Mouse (Mus musculus) bone marrow macrophage, adult 2 months (primary cell): ENCODE measurements around the gene Asz1. TPM values are rescaled to one million over a fixed set of nuclear protein-coding genes. Genes with fewer than 3 reads are reported as not detected.
A peak's percentile ranks its signal among the peaks of the same experiment; 100 is the strongest.

ENCODE experiments used
- H3K27ac ChIP-seq: 2 replicates; pipeline ENCODE4 v1.5.1; 2012; ENCODE audit warnings: low read depth, low read length; ENCODE audit not compliant: insufficient read depth
- H3K4me1 ChIP-seq: 2 replicates; pipeline ENCODE4 v1.6.1; 2012; ENCODE audit warnings: low read length; ENCODE audit not compliant: control insufficient read depth, insufficient read depth
- H3K4me3 ChIP-seq: 2 replicates; pipeline ENCODE4 v1.5.1; 2012; ENCODE audit warnings: mild to moderate bottlenecking, low read length, moderate library complexity; ENCODE audit not compliant: insufficient read depth
- CTCF ChIP-seq: IDR thresholded peaks from 2 replicates; pipeline ENCODE4 v1.5.1; 2012; ENCODE audit warnings: low read depth, mild to moderate bottlenecking, low read length, moderate library complexity
- POLR2A ChIP-seq: IDR thresholded peaks from 2 replicates; pipeline ENCODE4 v1.6.1; 2012; ENCODE audit warnings: mild to moderate bottlenecking, low read depth, low read length, borderline replicate concordance
- polyA plus RNA-seq: library from polyadenylated mRNA; stranded (reverse); fragments of >200 nt; gene quantifications from 2 replicates; pipeline ENCODE4 v1.2.4, GENCODE M21; 2012; ENCODE audit not compliant: missing spikeins, insufficient read depth, insufficient read length

Gene Asz1
- polyA plus RNA-seq, 1 experiment, result not detected

- Histone ChIP-seq H3K4me3 (no peak overlapping the region), H3K27ac (no peak overlapping the region), H3K4me1 (no peaks in the 10 kb centered on the region)
- TF ChIP-seq POLR2A (no peak), CTCF (no peak)
These were observed 32.3 kb downstream of the Asz1 start for GRCm38 (mm10) chr6:18076577-18076976.

GRCm38 (mm10) chr6:18057899-18058298 is 51.0 kb downstream of the Asz1 start:
- H3K27ac ChIP-seq, result no peak overlapping the region
- TF ChIP-seq CTCF, result no peak
- TF ChIP-seq POLR2A, result no peak
- H3K4me3 ChIP-seq, result no peak overlapping the region
- no peaks in the 10 kb centered on the region for H3K4me1 ChIP-seq

GRCm38 (mm10) chr6:18051702-18052101 is 57.2 kb downstream of the Asz1 start:
- Histone ChIP-seq H3K27ac (no peak overlapping the region), H3K4me3 (no peak overlapping the region), H3K4me1 (no peaks in the 10 kb centered on the region)
- TF ChIP-seq CTCF (no peak), POLR2A (no peak)

DNA sequence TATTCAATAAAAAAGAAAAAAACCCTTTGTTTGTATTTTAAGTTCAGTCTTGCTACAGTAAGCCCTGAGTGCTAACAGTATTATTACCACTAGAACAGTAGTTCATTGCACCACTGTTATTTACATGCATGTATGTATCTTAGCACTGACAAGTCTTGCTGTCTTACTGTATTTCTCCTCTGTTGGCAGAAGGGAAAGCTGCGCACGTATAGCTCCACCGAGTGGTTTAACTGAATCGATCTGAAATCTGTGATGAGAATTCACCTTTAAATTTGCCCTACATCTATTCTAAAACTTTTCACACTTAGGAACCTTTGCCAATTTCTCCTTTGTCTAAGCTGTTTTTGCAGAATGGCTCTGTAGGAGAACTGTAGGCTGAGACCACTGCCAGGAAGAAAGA is 64.6 kb downstream of the Asz1 start:
- Histone ChIP-seq H3K27ac (no peak overlapping the region), H3K4me3 (no peak overlapping the region), H3K4me1 (no peaks in the 10 kb centered on the region)
- TF ChIP-seq POLR2A (no peak), CTCF (no peak)

GRCm38 (mm10) chr6:18043172-18043571 is 65.7 kb downstream of the Asz1 start:
- Histone ChIP-seq H3K27ac (no peak overlapping the region), H3K4me3 (no peak overlapping the region), H3K4me1 (no peaks in the 10 kb centered on the region)
- TF ChIP-seq POLR2A, result no peak
- TF ChIP-seq CTCF, result no peak

GRCm38 (mm10) chr6:18032271-18032670 is 76.6 kb downstream of the Asz1 start:
- H3K27ac ChIP-seq, result no peak overlapping the region
- TF ChIP-seq POLR2A (no peak), CTCF (no peak)
- H3K4me3 ChIP-seq, result no peak overlapping the region
- no peaks in the 10 kb centered on the region for H3K4me1 ChIP-seq

DNA sequence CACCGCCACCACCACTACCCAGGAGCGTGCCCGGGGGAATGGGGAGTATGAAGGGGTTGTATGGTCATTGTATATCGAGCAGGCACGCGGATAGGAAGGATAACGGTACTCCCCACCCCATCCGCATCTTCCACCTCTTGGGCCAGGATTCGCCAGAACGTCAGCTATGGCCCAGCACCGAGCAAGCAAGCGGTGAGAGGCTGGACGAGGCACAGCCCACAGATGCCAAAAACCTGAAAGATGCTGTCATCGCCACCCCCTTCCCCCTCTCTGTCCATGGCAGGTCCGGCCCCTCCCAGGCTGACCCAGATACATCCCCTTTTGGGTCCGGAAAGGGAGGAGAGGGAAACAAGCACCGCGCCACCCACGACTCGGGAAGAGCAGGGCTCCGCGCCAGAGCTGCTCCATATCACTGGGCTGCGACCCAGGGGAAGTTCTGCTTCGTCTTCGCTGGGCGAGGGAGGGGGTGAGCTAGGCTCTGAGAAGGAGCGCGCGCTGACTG is 77.3 kb downstream of the Asz1 start:
- Histone ChIP-seq H3K27ac (no peak overlapping the region), H3K4me3 (peak overlapping the region; percentile 20), H3K4me1 (no peaks in the 10 kb centered on the region)
- TF ChIP-seq CTCF (no peak), POLR2A (no peak)

GRCm38 (mm10) chr6:18030868-18031508 is 77.9 kb downstream of the Asz1 start:
- no peaks in the 10 kb centered on the region for H3K4me1 ChIP-seq
- H3K4me3 ChIP-seq, result no peak overlapping the region
- TF ChIP-seq POLR2A, result no peak
- no peak for TF ChIP-seq CTCF
- no peak overlapping the region for H3K27ac ChIP-seq

- Histone ChIP-seq H3K27ac (no peak within 1 kb of the TSS), H3K4me3 (no peak within 1 kb of the TSS), H3K4me1 (no peaks in the 10 kb centered on the region)
- no peak for TF ChIP-seq POLR2A
- TF ChIP-seq CTCF, result no peak
These were observed 78.9 kb downstream of the Asz1 start, which contains the start of gene Wnt2 for GRCm38 (mm10) chr6:18029746-18030656. Wnt2 (minus strand) TSS chr6:18030585.
